Mouse (Mus musculus): ENCODE data around the gene Ghrh.
"Not testable (repeated sequence)": the region's sequence is repeated elsewhere in the genome, so short reads cannot be mapped to it uniquely, and the experiment has no call there.

Gene Ghrh

DNA sequence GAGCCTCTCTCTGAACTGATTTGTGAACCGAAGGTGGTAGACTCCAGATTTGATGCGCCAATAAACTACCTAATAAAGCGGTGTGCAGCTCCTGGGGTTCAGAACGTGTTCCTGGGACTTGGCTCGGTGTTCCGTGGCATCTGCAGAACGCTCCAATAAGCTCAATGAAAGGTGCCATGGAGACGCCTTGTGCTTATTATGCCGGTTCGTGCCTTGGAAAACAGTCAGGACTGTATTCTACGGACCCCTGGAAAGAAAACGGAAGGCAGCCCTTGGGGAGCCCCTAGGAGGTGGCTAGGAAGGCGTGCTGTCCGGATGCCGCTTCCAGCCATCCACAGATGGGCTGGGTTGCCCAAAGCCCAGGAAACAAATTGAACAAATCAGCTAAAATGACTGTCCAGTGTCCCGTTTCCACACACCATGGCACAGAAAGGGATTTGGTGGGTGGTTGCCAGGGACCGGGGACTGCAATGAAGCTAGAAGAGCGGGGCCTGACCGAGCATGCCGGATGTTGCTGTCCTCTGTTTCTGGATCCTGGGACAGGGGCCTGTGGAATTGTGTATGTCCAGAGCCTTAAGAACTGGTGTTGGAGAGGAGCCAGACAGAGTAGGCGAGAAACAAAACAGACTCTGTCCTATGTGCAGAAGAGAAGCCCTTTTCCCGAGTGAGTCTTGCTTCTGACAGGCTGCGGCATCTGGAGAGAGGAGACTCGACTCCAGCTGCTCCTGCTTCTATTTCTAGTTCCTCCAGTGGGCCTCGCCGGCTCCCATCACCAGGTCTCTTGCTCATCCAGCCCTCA is at the start of gene Ghrh:
Ghrh (minus strand) TSS at position 146 of the 799 bp plus-strand sequence.
- DNase-seq (ENCODE audit: low read depth, low spot score): peak; percentile 61

GRCm38 (mm10) chr2:157395960-157396359 is 48.7 kb upstream of the Ghrh start:
- no peak for DNase-seq (ENCODE audit: low read depth, low spot score)

GRCm38 (mm10) chr2:157395371-157395770 is 48.1 kb upstream of the Ghrh start:
- DNase-seq (ENCODE audit: low read depth, low spot score): no peak

DNA sequence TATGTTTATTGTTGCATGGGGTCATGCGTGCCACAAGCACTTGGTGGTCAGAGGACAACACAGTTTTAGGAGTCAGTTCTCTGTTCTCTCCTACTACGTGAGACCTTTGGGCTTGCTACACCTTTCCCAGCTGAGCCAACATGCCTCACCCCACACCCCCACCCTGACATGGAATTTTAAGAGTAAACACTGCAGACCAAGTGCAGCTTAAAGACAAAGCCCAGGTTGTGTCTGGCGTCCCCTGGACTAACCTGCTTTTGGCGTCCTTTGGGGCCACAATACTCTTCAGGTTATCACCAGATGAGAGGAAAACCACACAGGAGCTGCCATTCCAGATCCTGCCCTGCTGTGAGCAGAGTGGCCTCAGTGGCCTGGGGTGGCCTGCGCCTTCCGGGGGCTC is 47.6 kb upstream of the Ghrh start:
- DNase-seq (ENCODE audit: low read depth, low spot score): no peak

GRCm38 (mm10) chr2:157393549-157393948 is 46.2 kb upstream of the Ghrh start:
- no peak for DNase-seq (ENCODE audit: low read depth, low spot score)

DNA sequence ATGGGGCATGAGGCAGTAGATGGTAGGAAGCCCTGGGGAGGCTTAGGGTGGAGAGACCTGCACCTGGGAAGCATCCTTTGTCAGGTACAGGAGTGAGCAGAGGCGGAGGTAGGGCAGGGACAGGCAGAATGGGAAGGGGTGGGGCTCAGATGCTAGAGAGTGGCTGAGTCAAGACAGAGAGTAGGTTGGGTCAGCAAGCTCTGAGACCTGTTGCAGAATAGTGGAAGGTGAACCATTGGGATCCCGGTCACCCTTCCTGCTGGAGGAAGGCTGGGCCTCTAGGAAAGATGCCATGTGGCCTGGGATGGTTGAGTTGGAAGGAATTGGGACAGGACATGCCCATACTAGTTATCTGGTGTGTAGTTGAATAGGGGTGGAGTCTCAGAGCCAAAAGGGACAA is 45.0 kb upstream of the Ghrh start:
- no peak for DNase-seq (ENCODE audit: low read depth, low spot score)

GRCm38 (mm10) chr2:157389591-157389921 is 42.2 kb upstream of the Ghrh start:
- no peak for DNase-seq (ENCODE audit: low read depth, low spot score)

DNA sequence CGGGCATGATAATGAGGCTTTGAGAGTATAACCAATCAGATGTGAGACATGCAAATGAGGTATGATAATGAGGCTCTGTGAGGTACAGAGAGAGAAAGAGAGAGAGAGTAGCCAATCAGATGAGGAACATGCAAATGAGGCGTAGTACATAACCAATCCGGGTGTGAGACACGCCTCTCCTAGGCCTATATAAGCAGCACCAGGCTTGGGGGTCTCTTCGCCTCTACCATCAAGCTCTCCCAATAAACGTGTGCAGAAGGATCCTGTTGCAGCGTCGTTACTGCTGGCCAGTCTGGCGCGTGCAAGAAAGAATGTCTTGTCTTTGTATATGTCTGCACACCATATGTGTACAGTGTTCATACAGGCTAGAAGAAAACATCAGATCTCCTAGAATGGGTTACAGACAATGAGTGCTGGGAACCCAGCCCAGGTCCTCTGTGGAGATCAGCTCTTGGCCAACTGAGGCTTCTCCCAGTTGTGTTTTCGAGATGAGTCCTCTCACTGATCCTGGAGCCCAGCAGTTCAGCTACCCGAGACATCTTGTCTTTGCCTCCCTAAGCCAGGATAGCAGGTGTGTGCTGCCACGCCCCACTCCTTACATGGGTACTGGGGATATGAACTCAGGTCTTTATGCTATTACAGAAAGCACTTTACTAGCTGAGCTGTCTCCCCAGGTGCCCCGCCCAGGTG is 41.7 kb upstream of the Ghrh start:
- not testable (repeated sequence) for DNase-seq (ENCODE audit: low read depth, low spot score)

- no peak for DNase-seq (ENCODE audit: low read depth, low spot score)
These were observed 37.5 kb upstream of the Ghrh start for GRCm38 (mm10) chr2:157384836-157385235.

GRCm38 (mm10) chr2:157376995-157377394 is 29.7 kb upstream of the Ghrh start:
- DNase-seq (ENCODE audit: low read depth, low spot score): no peak

GRCm38 (mm10) chr2:157375794-157376757 is 28.8 kb upstream of the Ghrh start:
- DNase-seq (ENCODE audit: low read depth, low spot score): no peak

DNA sequence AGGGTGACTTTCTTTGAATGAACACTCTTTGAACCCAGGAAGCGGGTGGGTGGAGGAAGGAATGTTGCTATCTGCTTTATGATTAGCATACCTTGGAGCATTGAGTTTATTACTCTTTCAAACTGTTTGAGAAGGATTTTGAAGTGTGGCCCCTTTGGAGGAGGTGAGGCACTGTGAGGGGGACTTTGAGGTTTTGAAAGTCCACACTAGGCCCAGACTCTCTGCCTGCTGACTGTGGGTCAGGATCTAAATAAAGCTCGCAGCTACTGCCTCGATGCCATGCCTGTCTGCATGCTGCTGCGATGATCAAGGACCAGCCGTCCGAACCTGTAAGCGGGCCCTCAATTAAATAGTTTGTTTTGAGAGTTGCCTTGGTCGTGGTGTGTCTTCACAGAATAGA is 27.7 kb upstream of the Ghrh start:
- DNase-seq (ENCODE audit: low read depth, low spot score): no peak

- DNase-seq (ENCODE audit: low read depth, low spot score): no peak
These were observed 26.4 kb upstream of the Ghrh start for GRCm38 (mm10) chr2:157373681-157374080.

GRCm38 (mm10) chr2:157371696-157372095 is 24.4 kb upstream of the Ghrh start:
- DNase-seq (ENCODE audit: low read depth, low spot score): no peak

GRCm38 (mm10) chr2:157367991-157368390 is 20.7 kb upstream of the Ghrh start:
- DNase-seq (ENCODE audit: low read depth, low spot score): no peak

DNA sequence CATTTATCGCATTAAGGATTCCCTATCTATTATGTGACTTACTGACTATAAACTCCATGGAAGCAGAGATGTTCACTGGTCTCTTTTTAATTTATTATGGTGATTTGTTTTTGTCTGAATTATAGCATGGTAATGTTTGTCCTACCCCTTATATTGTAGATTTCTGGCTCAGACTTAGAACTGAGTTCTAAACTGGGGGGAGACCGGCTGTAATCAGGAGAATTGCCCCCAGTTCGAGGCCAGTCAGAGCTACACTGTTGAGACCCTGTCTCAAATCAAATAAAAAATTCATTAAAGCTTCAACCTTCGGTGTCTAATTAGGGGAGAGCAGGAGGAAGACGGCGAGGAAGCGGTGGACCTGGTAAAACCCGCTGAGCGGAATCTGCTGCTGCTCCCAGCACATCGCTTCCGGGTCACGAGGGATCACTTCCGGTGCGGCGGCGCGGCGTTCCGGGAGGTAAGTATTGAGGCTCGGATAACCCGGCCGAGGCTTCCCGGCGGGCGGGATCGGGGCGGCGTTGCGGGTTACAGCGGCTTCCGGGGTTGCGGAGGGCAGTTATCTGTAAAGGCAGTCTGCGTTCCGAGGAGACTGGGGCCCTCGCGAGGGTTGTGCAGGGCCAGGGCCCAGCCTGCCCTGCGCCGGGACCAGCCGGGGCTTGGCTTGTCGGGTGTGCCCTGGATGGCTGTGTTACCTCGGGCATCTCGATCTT is 20.0 kb upstream of the Ghrh start, which contains the start of gene Manbal:
Manbal (plus strand) TSS at position 411 of the 710 bp plus-strand sequence.
- DNase-seq (ENCODE audit: low read depth, low spot score): peak; percentile 74

- DNase-seq (ENCODE audit: low read depth, low spot score): no peak
These were observed 19.5 kb upstream of the Ghrh start for GRCm38 (mm10) chr2:157366762-157367161.

GRCm38 (mm10) chr2:157363031-157363430 is 15.7 kb upstream of the Ghrh start:
- DNase-seq (ENCODE audit: low read depth, low spot score): no peak

DNA sequence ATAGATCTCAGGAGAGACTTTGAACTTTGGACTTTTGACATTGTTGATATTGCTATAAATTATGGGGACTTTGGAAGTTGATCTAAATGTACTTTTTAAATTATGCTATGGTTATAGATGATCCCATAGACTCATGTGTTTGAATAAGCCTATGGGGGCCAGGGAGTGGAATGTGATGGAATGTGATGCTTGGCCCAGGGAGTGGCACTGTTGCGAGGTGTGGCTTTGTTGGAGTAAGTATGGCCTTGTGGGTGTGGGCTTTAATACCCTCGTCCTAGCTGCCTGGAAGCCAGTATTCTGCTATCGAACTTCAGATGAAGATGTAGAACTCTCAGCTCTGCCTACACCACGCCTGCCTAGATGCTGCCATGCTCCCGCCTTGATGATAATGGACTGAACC is 12.7 kb upstream of the Ghrh start:
- DNase-seq (ENCODE audit: low read depth, low spot score): no peak

DNA sequence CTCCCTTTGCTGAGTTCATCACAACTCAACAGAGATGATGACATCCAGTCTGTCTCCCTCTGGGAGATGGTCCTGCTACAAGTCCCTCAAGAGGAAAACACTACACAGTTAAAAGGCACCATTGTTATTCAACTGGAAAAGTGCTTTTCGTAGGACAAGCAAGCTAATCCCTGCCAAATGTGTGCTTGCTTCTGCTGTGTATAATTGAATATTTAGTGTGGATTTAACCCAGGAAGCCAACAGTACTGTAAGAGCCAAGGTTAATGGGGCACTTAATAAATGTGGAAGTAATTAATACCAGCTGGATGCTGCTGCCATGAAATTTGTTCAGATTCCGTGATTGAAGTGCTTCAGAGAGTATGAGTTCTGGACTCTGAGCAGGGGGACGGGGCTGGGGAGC is 6.8 kb upstream of the Ghrh start:
- DNase-seq (ENCODE audit: low read depth, low spot score): no peak

- no peak for DNase-seq (ENCODE audit: low read depth, low spot score)
These were observed 5.9 kb upstream of the Ghrh start for GRCm38 (mm10) chr2:157353183-157353582.
